Mouse (Mus musculus) 3134 (cell line): ENCODE results near the gene Nos1ap.

Source experiments
- DNase-seq: peaks from one replicate; pipeline ENCODE4 v3.0.0-alpha.2; 2011; ENCODE audit warnings: low spot score; ENCODE audit not compliant: insufficient read length; ENCODE audit errors: extremely low read depth

Nos1ap gene

DNA sequence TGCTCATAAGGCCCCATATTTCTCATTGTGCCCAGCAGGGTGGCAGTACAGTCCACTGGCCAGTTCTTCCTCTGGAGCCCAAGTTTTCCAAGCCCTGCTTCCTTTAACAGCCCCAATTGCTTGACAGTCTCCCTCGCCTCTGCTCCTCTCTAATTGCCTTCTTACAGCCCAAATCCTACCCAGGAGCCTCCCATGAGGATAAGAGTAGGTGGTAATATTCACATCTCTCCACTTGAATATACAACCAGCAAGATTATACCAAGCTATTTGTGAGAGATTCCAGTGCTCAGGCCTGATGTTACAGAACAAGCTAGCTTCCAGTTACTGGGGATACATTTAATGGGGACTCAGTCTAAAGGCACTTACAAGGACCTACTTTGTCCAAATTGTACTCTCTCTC, 166.6 kb downstream of the Nos1ap start:
- DNase-seq, result no peak

DNA sequence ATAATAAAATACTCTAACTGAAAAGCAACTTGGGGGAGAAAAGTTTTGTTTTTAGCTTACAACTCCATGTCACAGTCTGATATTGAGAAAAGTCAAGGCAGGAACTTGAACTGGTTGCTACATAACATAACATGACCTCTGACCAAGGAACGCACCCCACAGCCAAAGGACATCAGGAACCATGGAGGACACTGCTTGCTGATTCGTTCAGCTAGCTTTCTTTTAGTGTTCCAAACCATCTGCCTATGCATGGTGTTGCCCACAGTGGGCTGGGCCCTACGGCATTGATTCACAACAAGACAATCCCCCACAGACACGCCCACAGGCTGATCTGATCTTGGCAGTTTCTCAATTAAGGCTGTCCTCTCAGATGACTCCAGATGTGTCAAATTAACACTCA, 167.5 kb downstream of the Nos1ap start:
- DNase-seq, result no peak

DNA sequence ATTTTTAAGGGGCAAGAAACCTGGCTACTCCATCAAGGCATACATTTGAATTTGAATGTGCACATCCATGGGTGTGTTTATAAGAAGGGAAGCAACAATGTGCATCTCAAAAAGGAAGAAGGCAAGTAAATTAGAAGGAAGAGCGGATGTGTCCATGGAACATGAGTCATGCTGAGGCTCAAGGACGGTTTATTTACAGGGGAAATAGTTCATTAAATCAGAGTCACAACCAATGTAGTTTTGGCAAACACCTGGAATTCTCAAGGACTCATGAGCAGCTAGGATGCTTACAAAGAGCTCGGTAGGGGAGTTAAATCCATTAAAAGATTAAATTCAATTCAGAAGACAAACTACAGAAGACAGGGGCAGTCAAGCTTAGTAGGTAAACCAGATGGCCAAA, 169.7 kb downstream of the Nos1ap start:
- DNase-seq, result no peak

DNA sequence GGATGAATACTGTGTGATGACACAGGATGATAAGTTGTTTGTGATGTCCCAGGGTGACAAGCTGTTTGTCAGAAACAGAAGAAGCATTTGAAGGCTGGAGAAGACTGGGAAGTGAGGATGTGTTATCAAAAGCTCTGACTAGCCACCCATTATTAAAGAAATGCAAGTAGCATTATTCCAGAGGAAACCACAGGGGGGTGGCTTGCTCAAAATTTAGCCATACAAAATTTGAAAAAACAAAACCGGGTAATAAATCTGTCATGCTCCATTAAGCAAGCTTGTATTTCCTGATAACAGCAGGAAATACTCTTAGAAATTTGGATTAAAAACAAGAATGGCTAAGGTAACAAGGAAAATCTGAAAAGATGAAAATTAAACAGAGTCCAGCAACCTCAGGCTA, 171.5 kb downstream of the Nos1ap start:
- DNase-seq, result no peak

DNA sequence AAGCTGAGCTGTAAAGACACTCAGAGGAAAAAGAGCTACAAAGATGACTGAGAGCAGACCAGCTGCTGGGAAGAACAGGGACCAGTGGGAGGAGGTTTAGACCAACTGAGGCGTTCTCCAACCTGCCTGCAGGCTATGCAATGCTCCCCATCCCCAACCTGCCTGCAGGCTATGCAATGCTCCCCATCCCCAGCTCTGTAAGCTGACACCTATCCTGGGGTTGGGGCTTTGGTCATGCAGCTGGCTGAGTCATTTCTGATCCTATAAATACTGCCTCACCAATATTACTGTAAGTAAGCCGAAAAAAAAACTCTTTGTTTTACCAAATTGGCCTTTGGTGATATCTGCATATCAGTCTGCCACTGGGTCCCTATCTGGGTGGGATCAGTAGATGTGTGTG, 172.7 kb downstream of the Nos1ap start:
- DNase-seq, result no peak

DNA sequence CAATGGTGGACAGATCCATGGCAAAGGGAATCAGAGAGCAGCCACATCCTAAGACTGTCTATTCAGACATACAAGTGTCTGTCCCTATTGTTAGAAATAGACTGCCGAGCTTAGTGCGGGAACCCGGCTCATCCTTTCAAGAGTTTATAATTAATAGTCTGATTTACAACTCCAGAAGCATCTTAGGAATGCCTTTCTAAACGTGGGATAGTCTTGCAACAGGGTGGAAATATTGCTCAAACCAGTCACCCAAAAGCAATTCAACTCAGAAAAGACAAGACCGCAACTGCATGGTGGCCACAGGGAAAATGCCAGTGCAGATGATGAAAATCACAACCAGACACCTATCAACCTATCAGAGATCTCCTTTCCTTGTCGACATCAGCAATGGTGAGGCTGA, 173.5 kb downstream of the Nos1ap start:
- DNase-seq, result no peak

DNA sequence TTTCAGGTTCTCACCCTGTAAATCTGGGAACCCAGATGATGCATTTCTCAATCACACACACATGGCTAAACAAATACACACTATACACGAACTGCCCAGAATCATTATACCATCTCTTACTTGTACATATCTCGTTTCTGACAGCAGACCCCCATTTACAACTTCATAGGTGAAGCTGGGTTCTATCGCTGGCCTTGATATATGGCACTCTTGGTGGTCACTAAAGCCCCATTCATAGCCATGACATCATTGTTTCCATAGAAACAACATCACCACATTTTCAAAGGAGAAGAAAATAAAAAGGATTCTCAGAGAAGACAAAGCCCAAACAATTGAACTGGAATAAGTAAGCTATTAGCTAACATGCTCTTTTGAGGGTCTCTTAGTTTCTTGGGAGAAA, 174.3 kb downstream of the Nos1ap start:
- DNase-seq, result no peak

DNA sequence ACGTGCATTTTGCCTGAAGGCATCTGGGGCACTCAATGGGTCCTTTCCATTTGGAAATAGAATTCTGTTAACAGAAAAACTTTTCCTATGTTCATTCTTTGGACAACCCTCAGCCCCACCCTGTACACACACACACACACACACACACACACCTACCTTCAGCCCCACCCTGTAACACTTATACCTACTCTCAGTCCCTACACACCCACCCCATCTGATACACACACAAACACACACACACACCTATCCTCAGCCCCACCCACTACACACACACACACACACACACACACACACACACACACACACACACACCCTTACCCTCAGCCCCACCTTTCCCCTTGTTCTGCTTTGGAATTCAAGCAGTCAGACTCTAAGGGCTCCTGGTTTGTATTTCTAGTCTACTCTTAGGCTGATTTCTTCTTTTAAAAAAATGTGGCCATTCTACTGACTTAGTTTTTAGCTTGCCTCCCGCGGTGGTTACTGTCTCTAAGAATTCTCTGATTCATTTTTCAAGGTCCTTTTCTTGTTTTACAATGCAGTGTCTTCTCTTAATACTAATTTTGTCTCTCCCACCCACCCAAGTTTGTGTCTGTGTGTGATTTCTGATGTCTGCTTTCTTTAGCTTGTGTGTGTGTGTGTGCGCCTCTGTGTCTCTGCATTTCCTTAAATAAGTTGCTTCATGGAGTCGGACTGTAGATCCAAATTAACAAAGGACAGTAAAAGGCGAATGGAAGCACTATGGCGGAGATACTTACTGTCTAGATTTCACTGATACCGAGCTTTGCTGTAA, 179.1 kb downstream of the Nos1ap start:
- DNase-seq, result no peak

DNA sequence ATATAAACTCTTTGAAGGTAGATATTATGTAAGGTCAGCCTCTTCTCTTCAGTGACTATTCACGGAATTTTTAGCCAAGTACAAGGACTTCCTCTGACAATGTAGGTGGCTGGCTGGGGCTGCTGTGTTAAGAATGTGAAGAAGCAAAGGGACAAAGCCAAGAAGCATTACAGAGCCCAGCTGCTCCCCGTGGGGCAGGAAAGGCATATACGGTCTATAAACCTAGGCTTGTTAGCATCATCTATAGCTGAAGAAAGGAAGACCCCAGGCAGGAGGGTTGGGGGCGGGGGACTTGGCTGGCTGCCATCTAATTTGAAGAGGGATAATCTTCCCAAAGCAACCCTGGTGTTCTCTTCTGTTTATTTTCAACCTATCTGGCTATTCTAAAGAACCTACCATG, 180.6 kb downstream of the Nos1ap start:
- DNase-seq, result no peak

DNA sequence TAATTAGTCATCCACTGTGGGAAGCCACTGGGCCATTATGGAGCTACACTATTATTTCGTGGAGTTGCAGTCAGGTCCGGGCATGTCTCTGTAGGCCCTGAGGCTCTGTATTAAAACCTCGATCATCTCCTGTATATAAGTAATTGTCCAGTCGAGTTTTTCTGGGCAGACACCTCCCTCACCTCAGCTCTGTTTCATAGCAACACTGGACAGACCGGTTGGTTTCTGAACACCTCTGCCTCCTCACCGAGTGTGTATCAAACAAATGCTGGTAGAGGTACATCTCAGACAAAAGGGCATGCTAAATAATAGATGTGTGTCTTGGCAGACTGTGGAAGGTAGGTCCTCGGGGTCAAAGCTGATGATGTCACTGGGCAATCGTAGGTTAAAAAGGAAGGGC, 182.7 kb downstream of the Nos1ap start:
- no peak for DNase-seq

DNA sequence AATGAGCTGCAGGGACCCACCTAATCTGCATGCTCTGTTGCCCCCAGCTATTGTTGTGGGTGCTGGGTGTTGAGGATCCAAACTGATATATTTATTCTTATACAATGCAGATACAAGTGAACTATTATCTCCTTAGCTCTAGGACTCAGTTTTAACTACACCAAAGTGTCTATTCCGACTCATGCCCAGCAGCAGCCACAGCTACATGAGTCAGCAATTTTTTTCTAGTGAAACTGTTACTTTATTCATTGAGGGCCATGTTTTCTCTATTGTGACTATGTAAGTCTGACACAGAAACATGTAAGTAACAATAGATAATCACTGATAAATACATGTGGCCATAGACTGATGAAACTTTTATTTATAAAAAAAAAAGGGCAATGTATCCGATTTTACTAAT, 184.5 kb downstream of the Nos1ap start:
- no peak for DNase-seq

DNA sequence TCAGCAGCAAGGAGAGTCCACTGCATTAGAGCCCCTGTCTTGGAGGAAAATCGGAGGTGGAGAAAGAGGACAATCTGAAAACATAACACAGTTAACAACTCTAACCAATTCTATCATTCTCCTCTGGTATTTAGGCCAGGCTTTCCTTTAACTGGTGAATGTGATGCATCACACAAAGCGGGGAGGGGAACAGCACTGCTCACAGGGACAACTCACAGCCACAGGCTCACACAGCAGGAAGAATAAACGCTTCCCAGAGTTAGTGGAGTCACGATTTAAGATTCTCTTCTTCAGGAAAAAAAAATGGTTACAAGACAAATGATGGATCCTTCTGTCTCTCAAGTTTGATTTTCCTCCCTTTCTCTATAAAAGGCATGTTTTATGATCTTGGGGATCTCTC, 187.0 kb downstream of the Nos1ap start:
- DNase-seq, result no peak

DNA sequence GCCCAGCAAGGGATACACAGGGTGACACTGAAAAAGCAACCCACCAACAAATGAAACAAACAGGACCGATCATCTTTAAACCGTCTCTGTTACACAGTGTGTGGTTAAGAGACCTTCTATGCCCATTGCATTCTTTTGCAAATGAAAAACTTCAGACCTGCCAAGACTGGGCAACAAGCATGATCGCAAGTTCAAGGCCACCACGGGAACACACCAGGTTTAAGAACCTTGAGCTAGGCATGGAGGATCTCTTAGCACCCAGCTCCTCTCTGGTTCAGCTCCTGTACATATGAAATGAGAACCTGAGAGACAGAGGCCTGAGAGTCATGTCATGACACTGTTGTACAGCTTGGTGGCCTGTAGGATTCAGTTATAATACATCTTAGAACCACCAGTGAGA, 190.8 kb downstream of the Nos1ap start:
- no peak for DNase-seq

DNA sequence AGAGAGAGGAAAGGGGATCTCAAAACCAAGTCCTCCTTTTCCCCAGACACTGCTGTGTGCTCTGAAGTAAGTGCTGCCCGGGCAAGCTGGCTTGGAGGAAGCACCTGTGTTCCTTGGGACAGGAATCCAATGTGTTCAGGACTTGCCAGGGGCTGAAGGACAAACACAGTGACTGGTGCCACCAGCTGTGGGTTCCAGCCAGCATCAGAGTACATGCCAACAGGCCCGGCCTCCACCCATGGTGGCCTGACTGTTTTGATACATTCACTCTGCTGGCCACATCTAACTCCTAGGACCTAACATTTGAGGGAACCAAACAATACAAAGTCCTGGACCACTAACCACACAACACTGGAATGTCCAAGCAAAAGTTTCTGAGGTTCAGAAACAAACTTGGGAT, 194.6 kb downstream of the Nos1ap start:
- no peak for DNase-seq

DNA sequence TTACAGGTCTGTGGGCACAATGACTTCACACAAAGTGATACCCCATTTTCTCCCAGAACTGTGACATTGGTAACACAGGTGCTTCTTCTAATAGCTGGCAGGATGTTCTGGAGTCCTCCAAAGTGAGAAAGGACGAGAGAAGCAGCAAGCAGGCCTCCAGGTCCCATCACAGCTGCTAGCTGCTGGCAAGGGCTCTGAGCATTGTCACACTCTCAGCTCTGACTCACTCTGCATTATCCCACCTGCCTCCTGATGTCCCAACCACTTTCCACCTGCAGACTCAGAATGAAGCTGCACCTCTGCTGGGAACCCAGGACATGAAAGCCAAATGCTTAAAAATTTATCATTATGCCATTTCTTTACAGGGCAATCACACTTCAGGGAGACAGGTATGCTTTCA, 195.0 kb downstream of the Nos1ap start:
- no peak for DNase-seq

DNA sequence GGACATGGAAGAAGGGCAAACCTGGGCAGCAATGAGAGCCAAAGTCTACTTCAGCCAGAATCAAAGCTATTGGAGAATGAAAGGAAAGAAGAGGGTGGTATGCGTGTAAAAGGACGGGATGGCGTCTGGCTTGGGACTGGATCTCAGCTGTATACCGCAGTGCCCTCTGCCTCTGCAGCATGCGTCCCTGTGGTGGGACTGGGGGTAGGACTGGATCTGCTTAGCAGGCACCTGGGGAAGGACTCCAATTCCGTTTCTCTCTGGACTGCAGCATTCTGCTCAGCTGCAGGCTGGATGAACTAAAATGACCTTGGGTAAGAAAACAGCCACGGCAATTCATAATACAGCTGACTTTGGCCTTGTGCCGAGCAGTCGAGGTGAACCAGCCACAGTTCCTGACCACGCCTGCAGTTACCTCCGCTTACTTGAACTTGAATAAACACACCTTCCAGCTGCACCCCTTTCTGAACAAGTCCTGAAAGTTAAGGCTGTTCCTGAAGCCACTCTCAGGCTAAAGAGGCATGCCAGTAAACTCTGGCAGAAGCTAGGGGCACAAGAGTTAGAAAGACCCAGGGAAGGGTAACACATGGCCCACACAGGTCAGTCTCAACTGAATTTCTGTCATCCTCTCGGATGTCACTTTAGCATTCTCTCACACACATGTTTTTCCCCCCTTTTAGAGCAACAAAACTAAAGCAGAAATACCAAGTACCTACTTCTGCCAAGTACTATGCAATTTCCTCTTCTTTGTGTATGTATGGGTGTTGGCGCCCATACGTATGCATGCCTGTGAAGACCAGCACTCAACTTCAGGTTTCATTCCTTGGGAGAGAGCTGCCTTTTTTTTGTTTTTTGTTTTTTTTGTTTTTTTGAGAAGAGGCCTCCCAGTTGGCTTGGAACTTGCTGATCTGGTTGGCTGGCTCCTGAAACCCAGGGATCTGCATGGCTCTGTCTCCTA, 196.6 kb downstream of the Nos1ap start:
- no peak for DNase-seq

DNA sequence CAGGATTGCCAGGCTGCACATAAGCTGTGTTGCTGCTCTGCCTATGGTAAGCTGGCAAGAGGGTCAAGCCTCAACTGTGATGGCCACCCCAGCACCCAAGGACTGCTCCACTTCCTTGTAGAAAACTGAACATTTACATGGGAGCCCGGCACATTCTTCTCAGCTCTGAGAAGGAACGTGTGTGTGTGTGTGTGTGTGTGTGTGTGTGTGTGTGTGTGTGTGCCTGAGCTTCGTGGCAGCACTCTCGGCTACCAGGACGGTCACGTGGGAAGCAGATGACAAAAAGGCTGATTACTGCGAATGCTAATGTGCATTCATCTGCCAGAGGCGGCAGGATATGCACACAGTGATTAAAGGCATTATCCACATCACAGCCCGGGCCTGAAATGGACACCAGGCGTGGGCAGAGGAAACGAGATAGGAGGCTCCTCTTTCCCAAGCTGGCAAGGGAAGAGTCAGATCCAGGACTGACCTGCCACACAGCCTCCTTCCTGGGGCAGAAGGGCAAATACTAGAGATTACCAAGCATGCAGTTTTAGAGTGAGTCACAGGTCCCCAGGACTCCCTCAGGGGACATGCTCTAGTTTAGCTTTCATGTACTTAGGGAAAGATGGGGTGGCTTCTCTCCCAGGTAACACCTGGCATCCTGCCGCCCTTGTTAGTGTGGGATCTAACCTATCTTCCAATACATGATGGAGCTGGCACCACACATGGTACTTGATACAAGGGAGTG, 202.3 kb downstream of the Nos1ap start:
- DNase-seq, result no peak

DNA sequence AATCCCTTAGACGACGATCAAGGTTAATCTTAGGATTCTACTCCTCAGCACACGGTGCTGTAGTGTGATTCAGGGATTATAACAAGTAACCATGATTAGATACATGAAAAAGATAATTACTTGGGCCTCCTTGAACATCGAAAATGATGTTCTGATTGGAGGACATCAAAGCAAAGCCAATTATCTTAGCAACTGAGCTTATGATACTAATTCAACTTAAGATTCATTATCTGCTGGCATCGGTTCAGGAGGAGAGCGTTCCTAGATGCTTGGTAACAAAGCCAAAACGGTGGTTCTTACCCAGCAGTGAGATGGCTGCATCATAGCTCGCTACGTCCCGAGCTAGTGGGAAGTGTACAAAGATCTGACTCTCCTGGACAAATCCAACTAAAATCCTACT, 204.2 kb downstream of the Nos1ap start:
- no peak for DNase-seq

DNA sequence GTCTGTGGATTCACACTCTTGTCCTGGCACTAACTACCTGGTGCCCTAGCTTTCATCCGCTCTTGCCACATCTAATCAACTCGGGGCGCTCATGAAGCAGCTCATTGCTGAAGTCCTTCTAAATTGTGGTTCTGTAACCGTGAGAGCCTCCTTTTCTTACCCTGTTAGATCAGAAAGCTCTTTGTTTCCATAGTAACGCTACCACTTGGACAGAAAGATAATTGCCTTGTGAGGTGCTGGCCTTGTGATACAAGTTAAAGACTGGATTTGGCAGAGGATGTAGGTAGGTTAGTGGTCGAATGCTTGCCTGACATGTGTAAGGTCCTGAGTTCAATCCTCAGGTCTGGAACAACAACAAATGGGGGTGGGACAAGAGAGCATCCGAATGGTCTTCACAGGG, 206.1 kb downstream of the Nos1ap start:
- DNase-seq, result no peak

DNA sequence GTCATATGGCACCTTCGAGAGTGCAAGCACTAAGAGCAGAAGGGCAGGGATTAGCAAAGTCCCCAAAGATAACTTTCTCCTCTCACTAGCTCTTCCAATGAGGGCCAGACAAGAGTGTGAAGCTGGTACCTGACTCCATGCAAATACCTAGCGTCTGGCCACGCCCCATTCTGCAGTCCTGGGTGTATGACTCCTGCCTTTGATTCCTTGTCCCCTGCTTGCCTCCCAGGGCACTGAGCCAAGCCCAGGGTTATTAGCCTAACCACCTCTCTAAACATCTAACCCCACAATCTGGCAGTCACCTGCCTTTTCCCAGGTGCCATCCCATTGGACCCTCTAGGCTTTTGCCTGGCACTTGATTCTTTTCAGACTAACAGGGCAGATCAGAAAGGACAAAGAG, 208.2 kb downstream of the Nos1ap start:
- no peak for DNase-seq

DNA sequence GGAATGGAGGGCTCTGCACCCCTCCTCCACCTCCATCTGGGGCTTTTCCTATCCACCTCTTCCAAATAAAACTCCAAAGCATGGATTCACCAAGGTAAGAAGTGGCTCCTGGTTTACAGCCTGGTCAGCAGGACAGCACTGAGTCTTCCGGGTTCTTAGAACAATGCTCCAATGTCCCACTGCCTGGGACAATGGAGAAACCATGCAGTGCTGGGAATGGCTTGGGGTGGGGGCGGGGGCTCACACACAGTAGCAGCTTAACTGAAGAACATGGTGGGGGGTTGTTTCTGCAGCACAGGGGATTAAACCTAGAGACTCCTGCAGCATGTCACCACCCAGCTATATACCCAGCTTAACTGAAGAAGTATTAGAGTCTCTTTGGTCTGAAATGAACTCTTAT, 209.2 kb downstream of the Nos1ap start:
- DNase-seq, result no peak
